Mouse (Mus musculus) CH12.LX (cell line): Measurements from ENCODE around the gene Mdk. TPM values are rescaled to one million over a fixed set of nuclear protein-coding genes. Genes with fewer than 3 reads are reported as not detected.

ENCODE experiments used
- DNase-seq: peaks from one replicate; pipeline ENCODE4 v3.0.0-alpha.2; 2013; ENCODE audit errors: extremely low read depth
- H3K27ac ChIP-seq: 2 replicates; pipeline ENCODE4 v1.5.1; 2012; ENCODE audit warnings: low read depth, mild to moderate bottlenecking, control low read depth, moderate library complexity; ENCODE audit not compliant: insufficient read depth
- H3K27me3 ChIP-seq: replicated peaks from 2 replicates; pipeline ENCODE3; 2012; ENCODE audit warnings: inconsistent platforms
- H3K36me3 ChIP-seq, 2 experiments: replicated peaks in 1 of 2; 2 replicates each; pipeline versions ENCODE3 to v1.6.1; 2012; ENCODE audit warnings: inconsistent platforms in 1 of 2, low read length in 1 of 2, mild to moderate bottlenecking in 1 of 2, mixed read lengths in 1 of 2, moderate library complexity in 1 of 2; ENCODE audit not compliant: control insufficient read depth in 1 of 2, insufficient read depth in 1 of 2
- H3K4me1 ChIP-seq, 2 experiments: 2 replicates each; pipeline ENCODE4 v1.6.1; 2012; ENCODE audit warnings: inconsistent platforms in 1 of 2, moderate library complexity in 1 of 2; ENCODE audit not compliant: insufficient read depth in 2 of 2, control insufficient read depth in 1 of 2
- H3K4me2 ChIP-seq: 2 replicates; pipeline ENCODE4 v1.6.1; 2012; ENCODE audit warnings: low read depth, mild to moderate bottlenecking, control low read depth; ENCODE audit not compliant: poor library complexity, insufficient read depth, severe bottlenecking
- H3K4me3 ChIP-seq, 3 experiments: fragments of 150-350 bp in 1 of 3; sonication (generic) in 1 of 3; replicated peaks in 1 of 3; 2 replicates each; pipeline versions ENCODE3 to v1.5.1; 2011 to 2012; ENCODE audit warnings: low read depth in 2 of 3, low read length in 2 of 3, mild to moderate bottlenecking in 2 of 3, moderate library complexity in 2 of 3, control low read depth in 1 of 3, improper control_type of control experiment in 1 of 3, inconsistent platforms in 1 of 3, mixed read lengths in 1 of 3; ENCODE audit not compliant: poor library complexity in 1 of 3
- H3K79me2 ChIP-seq: replicated peaks from 2 replicates; pipeline ENCODE4 v1.6.1; 2012; ENCODE audit warnings: mild to moderate bottlenecking, moderate library complexity; ENCODE audit not compliant: control insufficient read depth, poor library complexity, insufficient read depth, severe bottlenecking; ENCODE audit errors: extremely low read depth
- H3K9ac ChIP-seq: 2 replicates; pipeline ENCODE4 v1.6.1; 2012; ENCODE audit warnings: low read depth, mild to moderate bottlenecking, control low read depth, moderate library complexity; ENCODE audit not compliant: insufficient read depth
- H3K9me3 ChIP-seq: replicated peaks from 2 replicates; pipeline ENCODE3; 2012; ENCODE audit warnings: low read length, inconsistent platforms, mixed read lengths
- BHLHE40 ChIP-seq: IDR thresholded peaks from 2 replicates; pipeline ENCODE4 v1.6.1; 2011; ENCODE audit warnings: mild to moderate bottlenecking, low read depth, low read length, improper control_type of control experiment
- CHD1 ChIP-seq: IDR thresholded peaks from 2 replicates; pipeline ENCODE4 v1.6.1; 2012; ENCODE audit warnings: low read depth, low read length, improper control_type of control experiment, inconsistent platforms
- CTCF ChIP-seq, 2 experiments: IDR thresholded peaks in 1 of 2; conservative IDR thresholded peaks in 1 of 2; 2 replicates each; pipeline ENCODE4 v1.5.1; 2011 to 2012; ENCODE audit warnings: low read depth in 2 of 2, low read length in 2 of 2, improper control_type of control experiment in 1 of 2, inconsistent platforms in 1 of 2, mild to moderate bottlenecking in 1 of 2, moderate library complexity in 1 of 2
- E2F4 ChIP-seq: IDR thresholded peaks from 2 replicates; pipeline ENCODE4 v1.6.1; 2011; ENCODE audit warnings: low read depth, low read length, improper control_type of control experiment; ENCODE audit not compliant: insufficient replicate concordance
- ELF1 ChIP-seq: IDR thresholded peaks from 2 replicates; pipeline ENCODE4 v1.6.1; 2014; ENCODE audit warnings: low read depth, mild to moderate bottlenecking, inconsistent platforms, low read length, improper control_type of control experiment
- ETS1 ChIP-seq: conservative IDR thresholded peaks from 2 replicates; pipeline ENCODE4 v1.6.1; 2012; ENCODE audit warnings: low read depth, mild to moderate bottlenecking, inconsistent platforms, low read length, improper control_type of control experiment, moderate library complexity
- HCFC1 ChIP-seq: IDR thresholded peaks from 2 replicates; pipeline ENCODE4 v1.6.1; 2012; ENCODE audit warnings: low read depth, mild to moderate bottlenecking, inconsistent platforms, low read length, improper control_type of control experiment
- IRF4 ChIP-seq: IDR thresholded peaks from 2 replicates; pipeline ENCODE4 v1.6.1; 2014; ENCODE audit warnings: low read depth, mild to moderate bottlenecking, inconsistent platforms, low read length, improper control_type of control experiment
- JUN ChIP-seq: IDR thresholded peaks from 2 replicates; pipeline ENCODE4 v1.6.1; 2011; ENCODE audit warnings: low read depth, mild to moderate bottlenecking, low read length, improper control_type of control experiment, moderate library complexity; ENCODE audit not compliant: insufficient read depth
- MAZ ChIP-seq: IDR thresholded peaks from 2 replicates; pipeline ENCODE4 v1.6.1; 2012; ENCODE audit warnings: low read depth, mild to moderate bottlenecking, inconsistent platforms, low read length, improper control_type of control experiment, moderate library complexity
- MEF2A ChIP-seq: IDR thresholded peaks from 2 replicates; pipeline ENCODE4 v1.6.1; 2014; ENCODE audit warnings: low read depth, mild to moderate bottlenecking, inconsistent platforms, low read length, improper control_type of control experiment, borderline replicate concordance
- NELFE ChIP-seq: IDR thresholded peaks from 2 replicates; pipeline ENCODE4 v1.6.1; 2011; ENCODE audit warnings: low read depth, low read length, improper control_type of control experiment
- RCOR1 ChIP-seq: conservative IDR thresholded peaks from 2 replicates; pipeline ENCODE4 v1.6.1; 2012; ENCODE audit warnings: low read depth, mild to moderate bottlenecking, inconsistent platforms, low read length, improper control_type of control experiment
- SMC3 ChIP-seq: IDR thresholded peaks from 2 replicates; pipeline ENCODE4 v1.6.1; 2011; ENCODE audit warnings: low read depth, low read length, improper control_type of control experiment
- TBP ChIP-seq: conservative IDR thresholded peaks from 2 replicates; pipeline ENCODE4 v1.6.1; 2011; ENCODE audit warnings: low read depth, low read length, improper control_type of control experiment
- TCF12 ChIP-seq: IDR thresholded peaks from 2 replicates; pipeline ENCODE4 v1.6.1; 2014; ENCODE audit warnings: low read depth, mild to moderate bottlenecking, inconsistent platforms, low read length, improper control_type of control experiment
- UBTF ChIP-seq: IDR thresholded peaks from 2 replicates; pipeline ENCODE4 v1.6.1; 2012; ENCODE audit warnings: low read depth, mild to moderate bottlenecking, inconsistent platforms, low read length, improper control_type of control experiment, moderate library complexity
- USF2 ChIP-seq: conservative IDR thresholded peaks from 2 replicates; pipeline ENCODE4 v1.6.1; 2011; ENCODE audit warnings: low read depth, low read length, improper control_type of control experiment
- ZC3H11A ChIP-seq: IDR thresholded peaks from 2 replicates; pipeline ENCODE4 v1.6.1; 2012; ENCODE audit warnings: low read depth, mild to moderate bottlenecking, inconsistent platforms, low read length, improper control_type of control experiment
- ZKSCAN1 ChIP-seq: IDR thresholded peaks from 2 replicates; pipeline ENCODE4 v1.6.1; 2012; ENCODE audit warnings: low read depth, inconsistent platforms, low read length, improper control_type of control experiment, borderline replicate concordance
- ZMIZ1 ChIP-seq: IDR thresholded peaks from 2 replicates; pipeline ENCODE4 v1.6.1; 2012; ENCODE audit warnings: low read depth, mild to moderate bottlenecking, inconsistent platforms, low read length, improper control_type of control experiment
- dilution Hi-C: fragments of 300-500 bp; cut with MboI; formaldehyde crosslinking; loops from 2 replicates; pipeline ENCODE4 v1.14.3; 2020; ENCODE audit warnings: low sequenced_read_pairs; ENCODE audit not compliant: extremely low pct_unique_long_range_greater_than_20kb, extremely low pct_ligation_motif_present
- in situ Hi-C: fragments of 300-500 bp; cut with MboI; formaldehyde crosslinking; loops from 3 replicates; pipeline ENCODE4 v1.14.3; 2019; ENCODE audit warnings: low sequenced_read_pairs, low pct_ligation_motif_present, low pct_unique_long_range_greater_than_20kb, mixed read lengths
- polyA plus RNA-seq: library from polyadenylated mRNA; unstranded; fragments of >175 nt; gene quantifications from 2 replicates; pipeline ENCODE4 v1.2.1, GENCODE M21; 2012; ENCODE audit warnings: low read depth; ENCODE audit not compliant: insufficient read length
- total RNA-seq, 2 experiments: library from RNA; depleted of rRNA; stranded (reverse); fragments of 300-350 nt in 1 of 2; fragments of >200 nt in 1 of 2; gene quantifications; 2 replicates each; pipeline ENCODE4 v1.2.3; 2012 to 2014

Gene Mdk
- total and polyA plus RNA-seq, 3 experiments: 0.25 to 2.4 (median 0.34) TPM

DNA sequence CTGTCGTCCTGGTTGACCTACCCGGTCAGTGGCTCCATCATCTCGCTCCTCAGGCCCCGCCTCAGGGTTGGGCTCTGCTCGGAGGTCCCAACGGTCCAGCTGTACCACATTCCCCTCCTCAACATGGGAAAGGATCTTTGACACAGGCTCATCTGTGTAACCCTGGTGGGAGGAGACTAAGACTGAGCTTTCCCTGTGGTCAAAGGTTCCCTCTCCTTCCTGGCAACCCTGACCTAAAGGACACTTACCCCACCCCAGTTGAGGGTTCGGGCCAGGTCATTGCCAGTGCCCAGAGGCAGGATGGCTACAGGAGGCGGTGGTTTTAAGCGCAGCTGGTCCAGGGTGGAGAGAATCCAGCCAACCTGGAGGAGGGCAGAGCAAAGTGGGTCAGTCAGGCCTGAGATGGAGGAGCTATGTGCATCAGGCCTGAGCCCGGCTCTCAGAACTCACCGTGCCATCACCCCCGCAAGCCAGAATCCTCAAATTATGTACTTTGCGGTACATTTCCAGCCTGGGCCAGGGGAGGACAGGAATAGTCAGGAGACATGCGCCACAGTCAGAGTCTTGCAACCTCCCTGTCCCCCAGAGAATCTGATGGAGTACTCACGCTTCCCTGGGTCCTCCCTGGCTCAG lies 7.3 kb upstream of the Mdk start:
- H3K27ac ChIP-seq: no peak overlapping the region
- H3K4me1 ChIP-seq: peaks cover 2% of the 10 kb centered on the region in 2 experiments; a peak in 3 of 4 replicates
- no peak overlapping the region for H3K4me2 ChIP-seq
- TF ChIP-seq NELFE: no peak
- TF ChIP-seq CTCF (conservative IDR thresholded peaks at IDR 0.05 in 1 of 2, IDR thresholded peaks at IDR 0.05 in 1 of 2; ENCODE audit: low read depth in 2 of 2, low read length in 2 of 2): no peak
- no peak for TF ChIP-seq JUN
- TF ChIP-seq CHD1: no peak
- TF ChIP-seq ETS1: no peak
- no peak for TF ChIP-seq HCFC1
- TF ChIP-seq TCF12: no peak
- no peak for TF ChIP-seq ZMIZ1
- TF ChIP-seq E2F4: no peak
- no peak for TF ChIP-seq SMC3
- TF ChIP-seq USF2: no peak
- no peak for TF ChIP-seq ZKSCAN1
- TF ChIP-seq MEF2A: no peak
- TF ChIP-seq TBP: no peak
- TF ChIP-seq ZC3H11A: no peak
- TF ChIP-seq BHLHE40: no peak
- TF ChIP-seq ELF1: no peak
- TF ChIP-seq RCOR1: no peak
- peaks cover 74 to 96% of the 10 kb centered on the region in 2 experiments for H3K36me3 ChIP-seq
- no peaks in the 10 kb centered on the region for H3K79me2 ChIP-seq
- in situ Hi-C loops (no loop called here), dilution Hi-C loops (no loop called here)
- no peak for DNase-seq
- no peaks in the 10 kb centered on the region for H3K27me3 ChIP-seq
- no peak overlapping the region for H3K4me3 ChIP-seq
- no peak overlapping the region for H3K9ac ChIP-seq
- no peaks in the 10 kb centered on the region for H3K9me3 ChIP-seq

DNA sequence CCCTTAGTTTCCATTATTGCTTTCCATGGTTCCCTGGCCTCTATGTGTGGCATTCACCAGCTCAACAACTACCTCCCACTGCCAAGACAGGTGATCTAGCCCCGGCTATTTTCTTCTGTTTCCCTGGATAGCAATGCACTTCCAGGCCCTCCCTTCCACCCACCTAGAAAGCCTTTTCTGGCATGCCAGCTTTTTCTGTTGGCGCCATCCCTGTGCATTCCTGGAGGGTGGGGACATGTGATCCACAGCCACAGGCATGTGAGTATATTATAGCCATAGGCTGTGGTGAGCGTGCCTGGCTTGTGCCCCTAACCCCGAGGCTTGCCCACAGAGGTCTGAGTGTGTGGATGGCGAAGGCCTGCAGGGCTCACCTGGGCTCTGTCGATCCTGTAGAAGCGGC lies 4.1 kb upstream of the Mdk start:
- in situ Hi-C loops: no loop called here
- H3K4me2 ChIP-seq: no peak overlapping the region
- peaks cover 0 to 20% of the 10 kb centered on the region in 2 experiments; a peak in 2 of 4 replicates for H3K4me1 ChIP-seq
- H3K9ac ChIP-seq: no peak overlapping the region
- peaks cover 81 to 95% of the 10 kb centered on the region in 2 experiments for H3K36me3 ChIP-seq
- no peak overlapping the region for H3K4me3 ChIP-seq
- no peak overlapping the region for H3K27ac ChIP-seq
- no peaks in the 10 kb centered on the region for H3K27me3 ChIP-seq
- no peaks in the 10 kb centered on the region for H3K79me2 ChIP-seq
- no peaks in the 10 kb centered on the region for H3K9me3 ChIP-seq
- no peak for DNase-seq
- dilution Hi-C loops: no loop called here
- no peak for TF ChIP-seq MAZ
- TF ChIP-seq UBTF: no peak
- no peak for TF ChIP-seq ZKSCAN1
- TF ChIP-seq ZMIZ1: no peak
- TF ChIP-seq IRF4: no peak
- no peak for TF ChIP-seq E2F4
